Mouse (Mus musculus): Measurements from ENCODE around the gene Spns3.

DNA sequence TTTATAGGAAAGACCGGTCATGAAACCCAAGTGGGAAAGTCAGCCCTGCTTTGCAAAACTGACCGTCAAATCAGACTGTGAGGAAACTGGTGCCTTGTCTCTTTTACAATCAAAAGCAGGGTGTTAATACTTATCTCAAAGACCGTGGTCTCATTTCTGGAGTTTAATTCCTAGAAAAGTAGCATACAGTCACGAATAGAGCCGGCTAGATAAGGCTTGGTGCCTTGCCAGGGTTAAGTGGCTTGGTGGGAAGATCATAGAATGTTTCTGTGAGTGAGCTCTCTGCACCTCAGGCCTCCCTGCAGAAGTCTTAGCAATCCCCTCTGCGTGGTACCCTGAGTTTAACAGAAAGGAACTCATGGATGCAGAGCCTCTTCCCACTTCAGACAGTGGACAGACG, 5.6 kb downstream of the Spns3 start:
- TF ChIP-seq CTCF (IDR thresholded peaks at IDR 0.05; ENCODE audit: low read depth): no peak
- no peak for TF ChIP-seq EP300 (optimal IDR thresholded peaks at IDR 0.05)
